Mouse (Mus musculus): ENCODE data around the gene Speer3. TPM values are rescaled to one million over a fixed set of nuclear protein-coding genes. Genes with fewer than 3 reads are reported as not detected.
"Not testable (repeated sequence)": the region's sequence is repeated elsewhere in the genome, so short reads cannot be mapped to it uniquely, and the experiment has no call there.

Speer3 gene
- not detected in 2 replicates for polyA plus RNA-seq (2015; fragmentation: Nextera tagmentation; extraction: Ambion mirVana)

- ATAC-seq (ENCODE audit: insufficient read depth, low FRiP score, low read depth): no peak
- H3K36me3 ChIP-seq: no peaks in the 10 kb centered on the region
- no peak within 1 kb of the TSS for H3K9ac ChIP-seq
- 89% methylated on average over 1 of the region's 1 CpGs for WGBS
- H3K27me3 ChIP-seq (replicated peaks): no peaks in the 10 kb centered on the region
- H3K4me3 ChIP-seq (replicated peaks): no peak within 1 kb of the TSS
- no peak within 1 kb of the TSS for H3K27ac ChIP-seq
- H3K4me2 ChIP-seq: no peak within 1 kb of the TSS
- H3K9me3 ChIP-seq: no peaks in the 10 kb centered on the region
- H3K4me1 ChIP-seq: no peaks in the 10 kb centered on the region
Observed at GRCm38 (mm10) chr5:13791319-13791718, at the start of gene Speer3. TSS of gene Speer3 (plus strand) at chr5:13791619.

DNA sequence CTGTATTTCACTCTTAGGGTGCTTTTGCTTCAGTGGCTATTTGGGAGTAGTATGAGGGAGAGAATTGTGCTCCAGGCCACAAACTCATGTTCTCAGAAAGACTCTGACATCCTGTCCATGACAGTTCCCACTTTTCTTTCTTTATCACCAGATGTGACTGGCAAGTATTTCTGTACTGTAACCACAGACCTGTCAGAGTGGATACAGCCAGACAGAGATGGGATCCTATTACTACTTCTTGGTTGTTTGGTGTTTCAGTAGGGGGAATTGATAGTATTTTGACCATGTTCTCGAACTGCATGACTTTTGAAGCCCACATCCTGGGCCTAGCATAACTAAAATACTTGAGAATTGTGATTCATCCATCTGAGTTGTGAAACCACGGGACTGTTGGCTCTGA, 19.1 kb downstream of the Speer3 start:
- not testable (repeated sequence) for H3K9ac ChIP-seq; H3K9me3 ChIP-seq; H3K36me3 ChIP-seq; ATAC-seq (ENCODE audit: insufficient read depth, low FRiP score, low read depth); H3K27me3 ChIP-seq (replicated peaks); H3K27ac ChIP-seq; H3K4me1 ChIP-seq; H3K4me2 ChIP-seq; H3K4me3 ChIP-seq (replicated peaks)
- WGBS: 66% methylated on average over 2 of the region's 2 CpGs

- ATAC-seq (ENCODE audit: insufficient read depth, low FRiP score, low read depth): no peak
- Histone ChIP-seq H3K27me3 (replicated peaks) (no peaks in the 10 kb centered on the region), H3K4me3 (replicated peaks) (no peak overlapping the region), H3K27ac (no peak overlapping the region), H3K4me1 (no peaks in the 10 kb centered on the region), H3K9ac (no peak overlapping the region), H3K4me2 (no peak overlapping the region), H3K9me3 (no peaks in the 10 kb centered on the region), H3K36me3 (no peaks in the 10 kb centered on the region)
Observed at GRCm38 (mm10) chr5:13825108-13825507, 33.7 kb downstream of the Speer3 start.

GRCm38 (mm10) chr5:13826708-13827107, 35.3 kb downstream of the Speer3 start:
- H3K4me3 ChIP-seq (replicated peaks): no peak overlapping the region
- no peak overlapping the region for H3K9ac ChIP-seq
- no peak for ATAC-seq (ENCODE audit: insufficient read depth, low FRiP score, low read depth)
- no peaks in the 10 kb centered on the region for H3K36me3 ChIP-seq
- H3K4me2 ChIP-seq: no peak overlapping the region
- H3K27me3 ChIP-seq (replicated peaks): no peaks in the 10 kb centered on the region
- no peaks in the 10 kb centered on the region for H3K9me3 ChIP-seq
- no peaks in the 10 kb centered on the region for H3K4me1 ChIP-seq
- H3K27ac ChIP-seq: no peak overlapping the region

DNA sequence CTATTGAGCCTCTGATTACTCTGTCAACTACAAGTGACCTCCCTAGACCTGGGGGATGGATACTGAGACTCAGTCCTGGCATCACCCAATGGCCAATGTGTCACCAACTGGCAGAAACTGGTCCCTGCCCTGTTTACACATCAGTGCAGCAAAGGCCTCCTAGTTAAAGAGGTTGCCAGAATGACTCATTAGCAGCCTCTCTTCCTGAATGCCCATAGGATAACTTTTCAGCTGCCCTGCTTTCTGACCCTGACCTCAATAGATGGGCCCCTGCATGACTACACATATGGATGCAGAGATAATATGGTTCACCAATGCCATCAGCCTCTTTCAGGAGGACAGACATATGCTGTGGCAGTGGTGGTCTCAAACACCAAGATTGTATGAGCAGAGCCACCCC, 52.9 kb downstream of the Speer3 start:
- Histone ChIP-seq H3K9me3 (no peaks in the 10 kb centered on the region), H3K4me2 (no peak overlapping the region), H3K9ac (no peak overlapping the region), H3K4me3 (replicated peaks) (no peak overlapping the region), H3K36me3 (no peaks in the 10 kb centered on the region), H3K27me3 (replicated peaks) (no peaks in the 10 kb centered on the region), H3K27ac (no peak overlapping the region), H3K4me1 (no peaks in the 10 kb centered on the region)
- ATAC-seq (ENCODE audit: insufficient read depth, low FRiP score, low read depth): no peak

Other genes with a start within 250 kb of the Speer3 start
- gene Sema3e, start 233.7 kb downstream of the Speer3 start, polyA plus RNA-seq (2015; fragmentation: Nextera tagmentation; extraction: Ambion mirVana): 2.6 TPM in 2 replicates